Mouse (Mus musculus): ENCODE measurements around the gene Gm49318.
"Not testable (repeated sequence)": the region's sequence is repeated elsewhere in the genome, so short reads cannot be mapped to it uniquely, and the experiment has no call there.

The Gm49318 gene

GRCm38 (mm10) chr9:22070791-22071573, at the start of gene Gm49318, which contains the start of gene Zfp653:
Gene Gm49318, minus strand, starts transcription at chr9:22071259.
Gene Zfp653, minus strand, starts transcription at chr9:22071376.
- DNase-seq (ENCODE audit: low read depth, low spot score), result peak; percentile 97

- no peak for DNase-seq (ENCODE audit: low read depth, low spot score)
Measured at GRCm38 (mm10) chr9:22119543-22119942, 48.5 kb upstream of the Gm49318 start.

- peak; percentile 78 for DNase-seq (ENCODE audit: low read depth, low spot score)
Measured at GRCm38 (mm10) chr9:22117754-22118456, 46.8 kb upstream of the Gm49318 start.

DNA sequence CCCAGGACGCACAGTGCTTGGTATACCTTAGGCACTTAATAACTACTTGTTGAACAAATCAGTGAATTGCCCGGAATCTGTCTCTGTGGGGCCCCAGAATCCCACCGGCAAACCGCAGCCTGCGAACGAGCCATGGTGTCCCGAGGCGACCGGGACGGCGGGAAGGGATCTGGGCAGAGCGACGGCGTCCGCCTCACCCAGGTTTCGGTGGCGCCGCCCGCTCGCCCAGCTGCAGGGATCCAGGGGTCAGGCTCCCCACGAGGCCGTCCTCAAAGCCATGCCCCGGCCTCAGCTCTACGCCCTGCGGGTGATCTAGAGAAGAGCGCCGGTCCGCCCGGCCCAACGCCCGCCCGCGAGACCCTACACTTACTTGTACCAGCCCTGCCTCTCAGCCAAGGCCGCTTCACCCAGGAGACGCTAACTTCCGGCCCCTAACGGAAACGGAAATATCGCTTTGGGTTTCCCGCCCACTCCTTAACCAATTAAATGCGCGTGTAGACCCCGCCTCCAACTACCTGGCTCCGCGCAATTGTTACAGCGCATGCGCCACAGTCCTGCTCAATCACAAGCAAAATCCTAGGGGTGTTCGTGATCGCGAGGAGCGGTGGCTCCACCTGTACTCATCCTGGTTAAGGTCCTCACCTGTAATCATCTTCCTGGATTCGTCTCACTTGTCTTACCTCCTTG, 45.8 kb upstream of the Gm49318 start, which contains the start of gene Elof1:
Gene Elof1 (minus strand): TSS at position 433 of the 687 bp plus-strand sequence.
- DNase-seq (ENCODE audit: low read depth, low spot score), result peak; percentile 98

DNA sequence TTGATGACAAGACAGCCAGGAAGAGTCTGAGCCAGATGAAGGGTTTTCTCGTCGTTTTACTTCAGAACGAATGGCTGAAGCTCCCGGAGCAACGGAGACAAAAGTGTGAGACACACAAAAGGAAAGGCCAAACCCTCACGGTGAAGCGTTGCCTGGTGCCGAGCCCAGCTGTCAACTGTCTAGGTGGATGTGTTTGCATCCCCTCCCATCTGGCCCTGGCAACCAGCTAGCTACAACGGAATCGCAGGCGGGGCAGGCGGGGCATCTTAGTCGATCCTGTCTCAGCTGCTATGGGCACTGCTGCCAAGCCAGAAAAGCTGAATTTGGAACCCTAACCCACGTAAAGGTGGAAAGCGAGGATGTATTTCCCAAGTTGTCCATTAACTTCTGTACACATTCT, 45.0 kb upstream of the Gm49318 start:
- DNase-seq (ENCODE audit: low read depth, low spot score), result peak; percentile 23

- DNase-seq (ENCODE audit: low read depth, low spot score), result no peak
Measured at GRCm38 (mm10) chr9:22115635-22116034, 44.6 kb upstream of the Gm49318 start.

- DNase-seq (ENCODE audit: low read depth, low spot score), result no peak
Measured at GRCm38 (mm10) chr9:22108194-22108593, 37.1 kb upstream of the Gm49318 start.

- DNase-seq (ENCODE audit: low read depth, low spot score), result no peak
Measured at GRCm38 (mm10) chr9:22099922-22100321, 28.9 kb upstream of the Gm49318 start.

GRCm38 (mm10) chr9:22098993-22099696, 28.1 kb upstream of the Gm49318 start, which contains the start of gene Cnn1:
Gene Cnn1, plus strand, starts transcription at chr9:22099216.
- no peak for DNase-seq (ENCODE audit: low read depth, low spot score)

GRCm38 (mm10) chr9:22095854-22096307, 24.8 kb upstream of the Gm49318 start:
- DNase-seq (ENCODE audit: low read depth, low spot score), result peak; percentile 48

- no peak for DNase-seq (ENCODE audit: low read depth, low spot score)
Measured at GRCm38 (mm10) chr9:22092746-22093145, 21.7 kb upstream of the Gm49318 start.

GRCm38 (mm10) chr9:22089986-22090385, 18.9 kb upstream of the Gm49318 start:
- DNase-seq (ENCODE audit: low read depth, low spot score), result peak; percentile 82

- peak; percentile 6 for DNase-seq (ENCODE audit: low read depth, low spot score)
Measured at GRCm38 (mm10) chr9:22089281-22089680, 18.2 kb upstream of the Gm49318 start.

DNA sequence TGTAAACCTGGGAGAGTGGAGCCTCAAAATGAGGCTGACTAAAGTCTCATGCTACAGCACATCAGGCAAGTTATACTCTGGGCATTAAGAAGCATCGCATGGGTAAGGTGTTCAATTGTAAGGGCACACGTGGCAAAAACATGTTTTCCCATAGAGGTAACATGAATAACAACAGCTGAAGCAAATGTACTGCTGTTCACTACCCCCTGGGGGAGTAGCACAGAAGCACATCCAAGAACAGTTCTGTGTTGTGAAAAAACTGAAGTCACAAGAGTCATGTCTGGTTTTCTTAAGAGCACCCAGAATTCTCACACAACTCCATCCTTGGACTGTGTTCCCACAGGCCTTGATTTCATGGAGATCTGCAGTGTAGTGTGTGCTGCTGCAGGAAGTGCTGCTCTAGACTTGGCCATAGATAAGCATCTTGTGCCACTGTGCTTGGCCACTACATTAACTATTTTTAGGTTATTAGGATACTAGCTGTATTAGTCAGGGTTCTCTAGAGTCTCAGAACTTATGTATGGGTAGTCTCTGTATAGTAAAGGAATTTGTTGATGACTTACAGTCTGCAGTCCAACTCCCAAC, 16.1 kb upstream of the Gm49318 start:
- DNase-seq (ENCODE audit: low read depth, low spot score), result peak; percentile 12

GRCm38 (mm10) chr9:22086012-22086411, 15.0 kb upstream of the Gm49318 start:
- DNase-seq (ENCODE audit: low read depth, low spot score), result no peak

GRCm38 (mm10) chr9:22085022-22085834, 14.2 kb upstream of the Gm49318 start, which contains the start of gene Ecsit:
Gene Ecsit, minus strand, starts transcription at chr9:22085438.
- DNase-seq (ENCODE audit: low read depth, low spot score), result peak; percentile 98

- DNase-seq (ENCODE audit: low read depth, low spot score), result no peak
Measured at GRCm38 (mm10) chr9:22084667-22085021, 13.6 kb upstream of the Gm49318 start.

DNA sequence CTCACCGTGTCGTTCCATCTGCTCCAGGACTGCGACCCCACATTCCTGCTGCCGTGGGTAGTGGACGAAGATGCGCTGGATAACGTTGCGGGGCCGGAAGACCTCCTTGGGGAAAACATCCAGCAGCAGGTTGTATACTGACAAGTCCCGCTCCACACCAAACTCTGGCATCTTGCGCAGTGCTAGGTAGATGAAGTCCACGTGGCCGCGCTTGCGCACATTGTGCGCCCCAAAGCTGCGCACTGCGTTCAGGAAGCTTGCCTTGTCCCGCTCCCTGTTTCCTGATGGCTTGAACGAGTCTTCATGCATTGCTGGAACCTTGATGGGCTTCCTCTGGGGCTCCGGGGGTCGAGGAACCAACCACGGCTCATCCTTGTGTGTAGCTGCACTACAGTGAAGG, 5.2 kb upstream of the Gm49318 start:
- DNase-seq (ENCODE audit: low read depth, low spot score), result no peak

- not testable (repeated sequence) for DNase-seq (ENCODE audit: low read depth, low spot score)
Measured at GRCm38 (mm10) chr9:22075778-22076177, 4.7 kb upstream of the Gm49318 start.

- no peak for DNase-seq (ENCODE audit: low read depth, low spot score)
Measured at GRCm38 (mm10) chr9:22072276-22072675, 1.2 kb upstream of the Gm49318 start.
